Mouse (Mus musculus): ENCODE data around the gene Icam4. TPM values are rescaled to one million over a fixed set of nuclear protein-coding genes. Genes with fewer than 3 reads are reported as not detected.

Gene Icam4
- total and polyA plus RNA-seq, 3 experiments: 0.96 to 2.9 (median 1.1) TPM

DNA sequence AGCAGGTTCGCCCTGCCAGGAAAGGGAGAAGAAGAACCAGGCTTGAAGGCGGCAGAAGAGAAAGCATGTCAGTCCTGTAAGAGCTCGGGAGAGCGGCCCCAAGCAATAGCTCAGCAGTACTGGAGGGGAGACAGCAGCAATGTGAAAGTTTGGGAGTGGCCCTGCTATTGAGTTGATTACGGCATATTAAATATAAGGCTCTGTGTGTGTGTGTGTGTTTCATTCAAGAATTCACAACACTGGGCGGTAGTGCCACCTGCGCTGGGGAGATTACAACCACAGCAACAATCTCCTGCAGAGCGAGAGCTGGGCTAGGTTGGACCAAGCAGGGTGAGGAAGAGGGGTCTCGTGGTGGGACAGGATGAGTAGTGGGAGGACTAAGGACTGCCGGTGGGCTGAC is 22.4 kb downstream of the Icam4 start:
- Histone ChIP-seq H3K27me3 (replicated peaks) (peaks cover 2% of the 10 kb centered on the region), H3K9ac (ENCODE audit: insufficient read depth, low read depth) (no peak overlapping the region), H3K79me2 (replicated peaks; ENCODE audit: control insufficient read depth, extremely low read depth, insufficient read depth, poor library complexity, severe bottlenecking) (no peaks in the 10 kb centered on the region), H3K9me3 (replicated peaks; ENCODE audit: low read length) (no peaks in the 10 kb centered on the region), H3K27ac (ENCODE audit: insufficient read depth, low read depth) (no peak overlapping the region), H3K4me1 (ENCODE audit: control insufficient read depth in 1 of 2, insufficient read depth in 2 of 2) (no peaks in the 10 kb centered on the region), H3K4me2 (ENCODE audit: insufficient read depth, low read depth, poor library complexity, severe bottlenecking) (no peak overlapping the region), H3K4me3 (replicated peaks in 1 of 3; ENCODE audit: low read depth in 2 of 3, low read length in 2 of 3, poor library complexity in 1 of 3) (no peak overlapping the region), H3K36me3 (replicated peaks in 1 of 2; ENCODE audit: control insufficient read depth in 1 of 2, insufficient read depth in 1 of 2, low read length in 1 of 2) (no peaks in the 10 kb centered on the region)
- in situ Hi-C loops (cut with MboI; ENCODE audit: low pct_ligation_motif_present, low pct_unique_long_range_greater_than_20kb, low sequenced_read_pairs) (no loop called here), dilution Hi-C loops (cut with MboI; ENCODE audit: extremely low pct_ligation_motif_present, extremely low pct_unique_long_range_greater_than_20kb, low sequenced_read_pairs) (no loop called here)
- no peak for DNase-seq (ENCODE audit: extremely low read depth)
- no peak for TF ChIP-seq KAT2A (IDR thresholded peaks at IDR 0.05; ENCODE audit: insufficient replicate concordance, low read length)
- no peak for TF ChIP-seq USF2 (conservative IDR thresholded peaks at IDR 0.05; ENCODE audit: low read depth, low read length)
- no peak for TF ChIP-seq RCOR1 (conservative IDR thresholded peaks at IDR 0.05; ENCODE audit: low read depth, low read length)

DNA sequence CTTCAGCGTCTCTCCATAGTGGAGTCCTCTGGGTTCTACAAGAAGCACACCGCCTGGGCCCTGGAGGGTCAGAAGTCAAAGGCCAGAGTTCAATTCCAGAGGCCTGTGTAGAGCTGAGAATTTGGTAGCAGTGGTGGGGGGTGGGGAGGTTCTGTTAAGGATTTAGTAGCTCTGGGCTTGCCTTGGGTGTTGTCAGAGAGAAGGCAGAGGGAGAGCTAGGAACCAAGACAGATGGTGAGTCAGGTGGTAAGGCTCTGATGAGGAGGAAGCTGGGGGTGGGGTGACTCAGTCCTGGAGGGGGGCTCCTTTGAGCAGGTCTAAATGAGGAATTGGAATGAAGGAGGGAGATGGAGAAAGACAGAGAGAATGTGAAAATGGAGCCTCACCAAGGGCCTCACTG is 33.8 kb downstream of the Icam4 start:
- H3K9ac ChIP-seq (ENCODE audit: insufficient read depth, low read depth): no peak overlapping the region
- no peak overlapping the region for H3K27ac ChIP-seq (ENCODE audit: insufficient read depth, low read depth)
- no peak overlapping the region for H3K4me3 ChIP-seq (replicated peaks in 1 of 3; ENCODE audit: low read depth in 2 of 3, low read length in 2 of 3, poor library complexity in 1 of 3)
- H3K79me2 ChIP-seq (replicated peaks; ENCODE audit: control insufficient read depth, extremely low read depth, insufficient read depth, poor library complexity, severe bottlenecking): no peaks in the 10 kb centered on the region
- no peaks in the 10 kb centered on the region for H3K9me3 ChIP-seq (replicated peaks; ENCODE audit: low read length)
- H3K36me3 ChIP-seq (replicated peaks in 1 of 2; ENCODE audit: control insufficient read depth in 1 of 2, insufficient read depth in 1 of 2, low read length in 1 of 2): peaks cover 49 to 63% of the 10 kb centered on the region in 2 experiments
- dilution Hi-C loops (cut with MboI; ENCODE audit: extremely low pct_ligation_motif_present, extremely low pct_unique_long_range_greater_than_20kb, low sequenced_read_pairs) (no loop called here), in situ Hi-C loops (cut with MboI; ENCODE audit: low pct_ligation_motif_present, low pct_unique_long_range_greater_than_20kb, low sequenced_read_pairs) (no loop called here)
- TF ChIP-seq SMC3 (IDR thresholded peaks at IDR 0.05; ENCODE audit: low read depth, low read length): no peak
- no peaks in the 10 kb centered on the region for H3K27me3 ChIP-seq (replicated peaks)
- no peak for DNase-seq (ENCODE audit: extremely low read depth)
- peaks cover 0 to 14% of the 10 kb centered on the region in 2 experiments; a peak in 2 of 4 replicates for H3K4me1 ChIP-seq (ENCODE audit: control insufficient read depth in 1 of 2, insufficient read depth in 2 of 2)
- H3K4me2 ChIP-seq (ENCODE audit: insufficient read depth, low read depth, poor library complexity, severe bottlenecking): no peak overlapping the region

DNA sequence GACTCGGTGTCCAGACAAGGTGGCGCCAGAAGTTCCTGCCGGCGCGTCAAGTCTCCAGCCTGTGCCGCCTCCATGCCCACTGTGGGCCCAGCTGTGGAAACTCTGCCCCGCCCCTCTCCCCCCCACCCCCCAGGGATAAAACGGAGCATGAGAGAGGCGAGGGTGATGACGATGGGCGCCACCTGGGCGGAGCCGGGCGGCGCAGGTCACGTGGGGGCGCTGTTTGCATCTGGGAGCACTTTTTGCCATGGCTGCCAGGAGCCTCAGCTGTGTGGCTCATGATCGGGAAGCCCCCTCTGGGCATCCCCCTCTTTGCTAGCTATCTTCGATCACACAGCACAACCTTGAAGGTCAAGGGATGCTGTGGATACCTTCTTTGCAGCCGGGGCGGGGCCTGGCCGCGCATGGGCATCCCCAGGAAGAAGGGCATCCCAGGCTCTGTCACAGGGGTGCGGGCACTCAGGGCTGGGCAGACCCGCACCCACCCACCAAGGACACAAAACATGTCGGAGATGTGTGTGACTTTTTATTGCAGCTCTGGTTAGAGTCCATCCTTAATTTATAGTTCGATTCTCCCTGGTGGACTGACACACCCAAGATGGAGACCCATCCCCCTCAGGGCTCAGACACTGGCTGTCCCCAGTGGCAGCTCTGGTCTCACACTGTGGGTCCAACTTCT is 38.0 kb downstream of the Icam4 start, which contains the start of gene Zglp1:
Zglp1 (minus strand) TSS at position 88 of the 679 bp plus-strand sequence.
- dilution Hi-C loops (cut with MboI; ENCODE audit: extremely low pct_ligation_motif_present, extremely low pct_unique_long_range_greater_than_20kb, low sequenced_read_pairs): no loop called here
- in situ Hi-C loops (cut with MboI; ENCODE audit: low pct_ligation_motif_present, low pct_unique_long_range_greater_than_20kb, low sequenced_read_pairs): no loop called here
- Histone ChIP-seq H3K27me3 (replicated peaks) (no peaks in the 10 kb centered on the region), H3K9me3 (replicated peaks; ENCODE audit: low read length) (no peaks in the 10 kb centered on the region), H3K4me3 (replicated peaks in 1 of 3; ENCODE audit: low read depth in 2 of 3, low read length in 2 of 3, poor library complexity in 1 of 3) (no peak within 1 kb of the TSS), H3K4me2 (ENCODE audit: insufficient read depth, low read depth, poor library complexity, severe bottlenecking) (no peak within 1 kb of the TSS), H3K36me3 (replicated peaks in 1 of 2; ENCODE audit: control insufficient read depth in 1 of 2, insufficient read depth in 1 of 2, low read length in 1 of 2) (peaks cover 65 to 86% of the 10 kb centered on the region in 2 experiments), H3K27ac (ENCODE audit: insufficient read depth, low read depth) (no peak within 1 kb of the TSS), H3K79me2 (replicated peaks; ENCODE audit: control insufficient read depth, extremely low read depth, insufficient read depth, poor library complexity, severe bottlenecking) (peaks cover 26% of the 10 kb centered on the region), H3K4me1 (ENCODE audit: control insufficient read depth in 1 of 2, insufficient read depth in 2 of 2) (peaks cover 8 to 35% of the 10 kb centered on the region in 2 experiments), H3K9ac (ENCODE audit: insufficient read depth, low read depth) (no peak within 1 kb of the TSS)
- TF ChIP-seq EP300 (IDR thresholded peaks at IDR 0.05; ENCODE audit: low read length) (no peak), USF1 (IDR thresholded peaks at IDR 0.05; ENCODE audit: low read depth, low read length) (no peak), ELF1 (IDR thresholded peaks at IDR 0.05; ENCODE audit: low read depth, low read length) (no peak), ZC3H11A (IDR thresholded peaks at IDR 0.05; ENCODE audit: low read depth, low read length) (no peak), PAX5 (IDR thresholded peaks at IDR 0.05; ENCODE audit: low read length) (no peak), GABPA (IDR thresholded peaks at IDR 0.05; ENCODE audit: insufficient replicate concordance, low read depth, low read length) (no peak), USF2 (conservative IDR thresholded peaks at IDR 0.05; ENCODE audit: low read depth, low read length) (no peak), HCFC1 (IDR thresholded peaks at IDR 0.05; ENCODE audit: low read depth, low read length) (no peak)
- DNase-seq (ENCODE audit: extremely low read depth): no peak

All from CH12.LX (cell line).